Comparison of ENCODE assay signal across 35 mouse cellular contexts in genomic region chr10:117580405-117580804, GRCm38 (mm10).
"Had no signal": no experiment of that assay in that cellular context is flagged by ENCODE, and none has a peak within 500 bp of the region (broad histone marks: within the 10 kb centered on the region; RNA-seq: fewer than 3 reads in every experiment).

No protein-coding gene starts in this region.

- ATAC-seq: hindbrain, embryonic 16.5 days; hindbrain, postnatal 0 days; inflammation-experienced regulatory T-cells, adult 6 months; intestine, embryonic 15.5 days; intestine, embryonic 16.5 days; intestine, postnatal 0 days had no signal

- H3K36me3 ChIP-seq: heart, embryonic 10.5 days; heart, embryonic 12.5 days; heart, embryonic 13.5 days; heart, embryonic 15.5 days; hindbrain, embryonic 10.5 days; hindbrain, embryonic 12.5 days; hindbrain, embryonic 13.5 days; hindbrain, embryonic 15.5 days; intestine, embryonic 15.5 days; kidney, embryonic 15.5 days had no signal

- H3K4me1 ChIP-seq: heart, embryonic 10.5 days; heart, embryonic 12.5 days; heart, embryonic 13.5 days; heart, embryonic 15.5 days; hindbrain, embryonic 15.5 days; intestine, embryonic 15.5 days; kidney, embryonic 15.5 days had no signal

- H3K27ac ChIP-seq: heart, embryonic 10.5 days; heart, embryonic 13.5 days; heart, embryonic 15.5 days; hindbrain, embryonic 10.5 days; hindbrain, embryonic 12.5 days; hindbrain, embryonic 13.5 days; hindbrain, embryonic 14.5 days; hindbrain, embryonic 15.5 days; hindbrain, postnatal 0 days; intestine, embryonic 15.5 days; kidney, embryonic 15.5 days; kidney, postnatal 0 days; layer of hippocampus, adult 2 months had no signal

- H3K9ac ChIP-seq: heart, embryonic 12.5 days; heart, embryonic 13.5 days; heart, embryonic 15.5 days; hindbrain, embryonic 12.5 days; hindbrain, embryonic 13.5 days; hindbrain, embryonic 14.5 days; hindbrain, embryonic 15.5 days; intestine, embryonic 15.5 days; kidney, embryonic 15.5 days had no signal

- DNase-seq: heart, postnatal 10 days; heart, postnatal 14 days; heart, postnatal 36 days; heart, postnatal 4 days; kidney, adult 11 months; kidney, adult 18-20 months; kidney, adult 2 months; kidney, adult 8-10 months; kidney, adult 9 months; kidney, postnatal 10 days; kidney, postnatal 14 days; kidney, postnatal 25 days; kidney, postnatal 36 days; kidney, postnatal 4 days; layer of hippocampus, adult 9-11 months; layer of hippocampus, postnatal 36 days had no signal

- H3K4me2 ChIP-seq: heart, embryonic 11.5 days; heart, embryonic 12.5 days; heart, embryonic 13.5 days; heart, embryonic 15.5 days; hindbrain, embryonic 12.5 days; hindbrain, embryonic 13.5 days; hindbrain, embryonic 14.5 days; hindbrain, embryonic 15.5 days; intestine, embryonic 15.5 days; kidney, embryonic 15.5 days had no signal

- H3K9me3 ChIP-seq: heart, embryonic 10.5 days; heart, embryonic 15.5 days; hindbrain, embryonic 10.5 days; hindbrain, embryonic 12.5 days; hindbrain, embryonic 13.5 days; hindbrain, embryonic 15.5 days; intestine, embryonic 15.5 days; kidney, embryonic 15.5 days had no signal

- H3K27me3 ChIP-seq: heart, embryonic 13.5 days; heart, embryonic 15.5 days; hindbrain, embryonic 12.5 days; hindbrain, embryonic 13.5 days; hindbrain, embryonic 15.5 days; intestine, embryonic 15.5 days; kidney, embryonic 15.5 days had no signal

- H3K4me3 ChIP-seq: heart, embryonic 10.5 days; heart, embryonic 12.5 days; heart, embryonic 13.5 days; heart, embryonic 15.5 days; hindbrain, embryonic 10.5 days; hindbrain, embryonic 12.5 days; hindbrain, embryonic 13.5 days; hindbrain, embryonic 15.5 days; intestine, embryonic 15.5 days; kidney, embryonic 15.5 days; layer of hippocampus, adult 2 months had no signal
